23 mouse cellular contexts compared by ENCODE assay signal in the genomic region with DNA sequence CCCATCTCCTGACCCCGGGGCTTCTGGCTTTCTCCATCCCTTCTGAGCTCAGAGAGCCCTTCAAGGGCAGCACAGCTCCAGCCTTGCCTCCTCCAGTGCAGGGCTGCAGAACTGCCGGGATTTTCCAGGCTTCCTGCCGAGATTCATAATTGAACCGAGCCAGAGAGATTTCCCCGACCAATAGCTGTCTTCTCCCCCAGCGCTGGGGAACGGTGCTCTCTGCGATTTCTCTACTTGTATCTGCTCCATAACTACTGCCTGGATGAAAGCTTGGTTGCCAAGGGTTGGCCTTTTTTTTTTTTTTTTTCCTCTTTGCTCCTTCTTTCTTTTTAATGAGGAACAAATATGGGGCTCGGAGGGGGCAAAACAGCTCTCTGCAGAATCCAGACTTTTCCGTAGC. TPM values are rescaled to one million over a fixed set of nuclear protein-coding genes. Genes with fewer than 3 reads are reported as not detected.
DNase-seq lines count a peak whose midpoint lies in the region; ATAC-seq lines count a peak whose summit lies in the region.
"Had no signal": no experiment of that assay in that cellular context is flagged by ENCODE, and none has a peak within 500 bp of the region (broad histone marks: within the 10 kb centered on the region; RNA-seq: fewer than 3 reads in every experiment).

No protein-coding gene starts in this region.

- ATAC-seq in embryonic facial prominence, embryonic 14.5 days (ENCODE audit: low read depth) = no peak
- ATAC-seq in midbrain, embryonic 13.5 days = peak; percentile 28; the same call in 1 of the 2 replicates
- no peak; the same call in 1 of the 2 replicates for ATAC-seq in midbrain, embryonic 11.5 days (ENCODE audit: low FRiP score)
- ATAC-seq in forebrain, embryonic 16.5 days = no peak; the same call in 1 of the 2 replicates
- ATAC-seq in midbrain, embryonic 16.5 days = no peak
- ATAC-seq in megakaryocyte, adult 5-6 weeks (ENCODE audit: poor library complexity, severe bottlenecking) = no peak
- ATAC-seq: CD4-positive, CD25-positive, alpha-beta regulatory T cell, adult 4 months had no signal

- no peaks in the 10 kb centered on the region for H3K36me3 ChIP-seq in embryonic facial prominence, embryonic 14.5 days (ENCODE audit: control insufficient read depth, insufficient read depth, low read length)
- H3K36me3 ChIP-seq in embryonic facial prominence, embryonic 10.5 days (replicated peaks) = no peaks in the 10 kb centered on the region
- H3K36me3 ChIP-seq in midbrain, embryonic 13.5 days = peaks cover 7% of the 10 kb centered on the region; the same call in 1 of the 2 replicates
- H3K36me3 ChIP-seq in midbrain, embryonic 11.5 days (ENCODE audit: control insufficient read depth, insufficient read depth, low read length) = no peaks in the 10 kb centered on the region
- no peaks in the 10 kb centered on the region for H3K36me3 ChIP-seq in forebrain, embryonic 16.5 days (ENCODE audit: control insufficient read depth, insufficient read depth)
- H3K36me3 ChIP-seq in midbrain, embryonic 16.5 days (ENCODE audit: control insufficient read depth, insufficient read depth, low read length) = no peaks in the 10 kb centered on the region
- H3K36me3 ChIP-seq: embryonic facial prominence, embryonic 15.5 days; G1E; liver, embryonic 15.5 days; midbrain, embryonic 12.5 days had no signal

- H3K4me3 ChIP-seq in embryonic facial prominence, embryonic 14.5 days (ENCODE audit: low read depth, low read length) = no peak overlapping the region
- no peak overlapping the region for H3K4me3 ChIP-seq in embryonic facial prominence, embryonic 10.5 days
- no peak overlapping the region for H3K4me3 ChIP-seq in midbrain, embryonic 13.5 days (replicated peaks)
- H3K4me3 ChIP-seq in midbrain, embryonic 11.5 days (ENCODE audit: low read depth, low read length) = no peak overlapping the region
- H3K4me3 ChIP-seq in forebrain, embryonic 16.5 days (replicated peaks; ENCODE audit: low read length) = no peak overlapping the region
- no peak overlapping the region for H3K4me3 ChIP-seq in midbrain, embryonic 16.5 days (ENCODE audit: low read depth, low read length)
- H3K4me3 ChIP-seq: embryonic facial prominence, embryonic 15.5 days; liver, embryonic 15.5 days; midbrain, embryonic 12.5 days had no signal

- no peak overlapping the region for H3K4me2 ChIP-seq in embryonic facial prominence, embryonic 14.5 days (ENCODE audit: low read depth, low read length)
- no peak overlapping the region for H3K4me2 ChIP-seq in midbrain, embryonic 13.5 days (replicated peaks)
- H3K4me2 ChIP-seq in midbrain, embryonic 11.5 days = no peak overlapping the region
- no peak overlapping the region for H3K4me2 ChIP-seq in forebrain, embryonic 16.5 days (ENCODE audit: low read length)
- H3K4me2 ChIP-seq in midbrain, embryonic 16.5 days (ENCODE audit: low read length) = no peak overlapping the region
- H3K4me2 ChIP-seq: embryonic facial prominence, embryonic 15.5 days; liver, embryonic 15.5 days; midbrain, embryonic 12.5 days had no signal

- no peak overlapping the region for H3K27ac ChIP-seq in embryonic facial prominence, embryonic 14.5 days (replicated peaks; ENCODE audit: low read depth, low read length)
- H3K27ac ChIP-seq in embryonic facial prominence, embryonic 10.5 days (replicated peaks) = no peak overlapping the region
- H3K27ac ChIP-seq in midbrain, embryonic 13.5 days = peak overlapping the region; percentile 68
- no peak overlapping the region for H3K27ac ChIP-seq in midbrain, embryonic 11.5 days (ENCODE audit: low read depth, low read length)
- peak overlapping the region; percentile 33; the same call in 1 of the 2 replicates for H3K27ac ChIP-seq in forebrain, embryonic 16.5 days (ENCODE audit: low read length)
- H3K27ac ChIP-seq in midbrain, embryonic 16.5 days (ENCODE audit: low read length) = 0 out of 2 replicates have a peak overlapping the region, but pooled peaks have one; percentile 35
- H3K27ac ChIP-seq: embryonic facial prominence, embryonic 15.5 days; liver, embryonic 15.5 days; midbrain, embryonic 12.5 days had no signal

- H3K9me3 ChIP-seq in embryonic facial prominence, embryonic 14.5 days (ENCODE audit: control insufficient read depth, low read length) = no peaks in the 10 kb centered on the region
- H3K9me3 ChIP-seq in embryonic facial prominence, embryonic 10.5 days = no peaks in the 10 kb centered on the region
- no peaks in the 10 kb centered on the region for H3K9me3 ChIP-seq in midbrain, embryonic 13.5 days
- no peaks in the 10 kb centered on the region for H3K9me3 ChIP-seq in midbrain, embryonic 11.5 days (ENCODE audit: control insufficient read depth, low read length)
- H3K9me3 ChIP-seq in forebrain, embryonic 16.5 days (ENCODE audit: control insufficient read depth, low read length) = no peaks in the 10 kb centered on the region
- H3K9me3 ChIP-seq in midbrain, embryonic 16.5 days (replicated peaks; ENCODE audit: control insufficient read depth, low read length, poor library complexity, severe bottlenecking) = no peaks in the 10 kb centered on the region
- H3K9me3 ChIP-seq: embryonic facial prominence, embryonic 15.5 days; G1E; liver, embryonic 15.5 days; midbrain, embryonic 12.5 days had no signal

- H3K9ac ChIP-seq in embryonic facial prominence, embryonic 14.5 days (ENCODE audit: low read depth, low read length) = no peak overlapping the region
- H3K9ac ChIP-seq in midbrain, embryonic 13.5 days (replicated peaks) = no peak overlapping the region
- no peak overlapping the region for H3K9ac ChIP-seq in midbrain, embryonic 11.5 days (ENCODE audit: low read length)
- H3K9ac ChIP-seq in forebrain, embryonic 16.5 days (replicated peaks; ENCODE audit: low read depth, low read length) = no peak overlapping the region
- H3K9ac ChIP-seq in midbrain, embryonic 16.5 days (ENCODE audit: low read depth, low read length) = no peak overlapping the region
- H3K9ac ChIP-seq: embryonic facial prominence, embryonic 15.5 days; liver, embryonic 15.5 days; midbrain, embryonic 12.5 days had no signal

- no peaks in the 10 kb centered on the region for H3K27me3 ChIP-seq in embryonic facial prominence, embryonic 14.5 days (replicated peaks; ENCODE audit: control insufficient read depth, insufficient read depth, low read length)
- H3K27me3 ChIP-seq in embryonic facial prominence, embryonic 10.5 days (replicated peaks; ENCODE audit: low read depth, poor library complexity, severe bottlenecking) = 0 out of 2 replicates have a peak, but pooled peaks cover 4% of the 10 kb centered on the region
- H3K27me3 ChIP-seq in midbrain, embryonic 13.5 days = no peaks in the 10 kb centered on the region
- no peaks in the 10 kb centered on the region for H3K27me3 ChIP-seq in midbrain, embryonic 11.5 days (ENCODE audit: control insufficient read depth, insufficient read depth, low read length)
- no peaks in the 10 kb centered on the region for H3K27me3 ChIP-seq in forebrain, embryonic 16.5 days (replicated peaks; ENCODE audit: control insufficient read depth, insufficient read depth, low read length)
- no peaks in the 10 kb centered on the region for H3K27me3 ChIP-seq in midbrain, embryonic 16.5 days (ENCODE audit: control insufficient read depth, insufficient read depth, low read depth, low read length)
- H3K27me3 ChIP-seq: embryonic facial prominence, embryonic 15.5 days; liver, embryonic 15.5 days; midbrain, embryonic 12.5 days had no signal

- peak; percentile 56 for DNase-seq in embryonic facial prominence, embryonic 14.5 days (ENCODE audit: low spot score)
- DNase-seq in embryonic facial prominence, embryonic 10.5 days (ENCODE audit: low spot score) = no peak
- no peak for DNase-seq in midbrain, embryonic 11.5 days (ENCODE audit: low spot score, missing footprints)
- no peak for DNase-seq in left cerebral cortex, adult 8-10 months (ENCODE audit: low spot score in 2 of 2)
- DNase-seq: cerebellum, adult 9-11 months; gastrocnemius, postnatal 14 days; kidney, adult 9 months; left cerebral cortex, postnatal 4 days; lung, postnatal 14 days; thymus, adult 18-20 months had no signal

- WGBS in embryonic facial prominence, embryonic 14.5 days = 41% methylated on average over 10 of the region's 10 CpGs
- WGBS in embryonic facial prominence, embryonic 10.5 days = 49% methylated on average over 10 of the region's 10 CpGs
- WGBS in midbrain, embryonic 13.5 days = 25% methylated on average over 10 of the region's 10 CpGs
- 28% methylated on average over 10 of the region's 10 CpGs for WGBS in midbrain, embryonic 11.5 days
- WGBS in forebrain, embryonic 16.5 days = 10% methylated on average over 10 of the region's 10 CpGs
- WGBS in midbrain, embryonic 16.5 days = 14% methylated on average over 10 of the region's 10 CpGs

- peaks cover 4% of the 10 kb centered on the region; the same call in 1 of the 2 replicates for H3K4me1 ChIP-seq in embryonic facial prominence, embryonic 14.5 days (ENCODE audit: control insufficient read depth, insufficient read depth, low read length)
- peaks cover 20% of the 10 kb centered on the region for H3K4me1 ChIP-seq in embryonic facial prominence, embryonic 10.5 days
- H3K4me1 ChIP-seq in midbrain, embryonic 13.5 days (replicated peaks) = peaks cover 61% of the 10 kb centered on the region
- peaks cover 28% of the 10 kb centered on the region for H3K4me1 ChIP-seq in midbrain, embryonic 11.5 days (ENCODE audit: control insufficient read depth, insufficient read depth, low read length)
- peaks cover 41% of the 10 kb centered on the region for H3K4me1 ChIP-seq in forebrain, embryonic 16.5 days (replicated peaks; ENCODE audit: control insufficient read depth, insufficient read depth, low read length)
- peaks cover 24% of the 10 kb centered on the region for H3K4me1 ChIP-seq in midbrain, embryonic 16.5 days (ENCODE audit: control insufficient read depth, insufficient read depth, low read length)
- H3K4me1 ChIP-seq: liver, embryonic 15.5 days had no signal

RNA-seq across cellular contexts. Expression of gene Cacng4, which starts 34.4 kb away (rescaled TPM):
- 4.8 and 4.9 TPM in 2 replicates for polyA plus RNA-seq in embryonic facial prominence, embryonic 14.5 days (2014; fragmentation: Nextera tagmentation; extraction: Ambion mirVana)
- 2.9 and 3.4 TPM in 2 replicates for polyA plus RNA-seq in embryonic facial prominence, embryonic 10.5 days (2016; fragmentation: Nextera tagmentation; extraction: Ambion mirVana)
- polyA plus RNA-seq in midbrain, embryonic 13.5 days (2015; fragmentation: Nextera tagmentation; extraction: Ambion mirVana) = 40.5 and 41.6 TPM in 2 replicates
- polyA plus RNA-seq in midbrain, embryonic 11.5 days (2014; fragmentation: Nextera tagmentation; extraction: Ambion mirVana) = 23.0 and 25.6 TPM in 2 replicates
- polyA plus RNA-seq in forebrain, embryonic 16.5 days (2015; fragmentation: Nextera tagmentation; extraction: Ambion mirVana) = 33.8 and 39.6 TPM in 2 replicates
- 52.0 and 52.1 TPM in 2 replicates for polyA plus RNA-seq in midbrain, embryonic 16.5 days (2015; fragmentation: Nextera tagmentation; extraction: Ambion mirVana)
- total RNA-seq in left cerebral cortex, adult 8-10 months (2022) = 10 to 100 TPM; 38.7 to 48.6 (median 46.1) TPM
- not detected in 2 replicates for total RNA-seq in megakaryocyte, adult 5-6 weeks (2015)
- not detected in 2 replicates for total RNA-seq in megakaryocyte, adult 5-6 weeks (2017)
- total RNA-seq: neutrophil, adult 5-6 weeks had no signal
- polyA plus RNA-seq: CD4-positive, CD25-positive, alpha-beta regulatory T cell, adult 4 months; G1E had no signal

RNA-seq across cellular contexts. Expression of gene Cacng1, which starts 43.7 kb away (rescaled TPM):
- 23.5 and 41.8 TPM in 2 replicates for polyA plus RNA-seq in embryonic facial prominence, embryonic 14.5 days (2014; fragmentation: Nextera tagmentation; extraction: Ambion mirVana)
- not detected in 2 replicates for polyA plus RNA-seq in embryonic facial prominence, embryonic 10.5 days (2016; fragmentation: Nextera tagmentation; extraction: Ambion mirVana)
- polyA plus RNA-seq in midbrain, embryonic 13.5 days (2015; fragmentation: Nextera tagmentation; extraction: Ambion mirVana) = 0.26 and 0.58 TPM in 2 replicates
- 0.25 TPM in 1 of 2 replicates, not detected in the other for polyA plus RNA-seq in midbrain, embryonic 11.5 days (2014; fragmentation: Nextera tagmentation; extraction: Ambion mirVana)
- 0.26 and 0.39 TPM in 2 replicates for polyA plus RNA-seq in forebrain, embryonic 16.5 days (2015; fragmentation: Nextera tagmentation; extraction: Ambion mirVana)
- polyA plus RNA-seq in midbrain, embryonic 16.5 days (2015; fragmentation: Nextera tagmentation; extraction: Ambion mirVana) = 0.27 and 0.48 TPM in 2 replicates
- total RNA-seq in left cerebral cortex, adult 8-10 months (2022) = under 1 TPM in 3 of 4 experiments, not detected in 1; 0.30 to 0.59 (median 0.37) TPM
- total RNA-seq in megakaryocyte, adult 5-6 weeks (2015) = not detected in 2 replicates
- not detected in 2 replicates for total RNA-seq in megakaryocyte, adult 5-6 weeks (2017)
- total RNA-seq: G1E; neutrophil, adult 5-6 weeks had no signal
- polyA plus RNA-seq: CD4-positive, CD25-positive, alpha-beta regulatory T cell, adult 4 months; heart, postnatal 0 days; intestine, embryonic 14.5 days; stomach, embryonic 14.5 days had no signal

Comparison
In these comparisons a context has a peak if more than half of its experiments do, and no peak if none do; other contexts are left out.
1. H3K27ac ChIP-seq: peak in midbrain, embryonic 13.5 days (single experiment), forebrain, embryonic 16.5 days (single experiment) and midbrain, embryonic 16.5 days (single experiment); none in embryonic facial prominence, embryonic 14.5 days (single experiment), embryonic facial prominence, embryonic 10.5 days (single experiment) and midbrain, embryonic 11.5 days (single experiment).
2. RNA of gene Cacng1, which starts 43.7 kb away (polyA plus RNA-seq): 23.5 to 41.8 TPM in embryonic facial prominence, embryonic 14.5 days; 0.27 to 0.48 TPM in midbrain, embryonic 16.5 days, 0.26 to 0.39 TPM in forebrain, embryonic 16.5 days, 0.26 to 0.58 TPM in midbrain, embryonic 13.5 days, 0.25 TPM in midbrain, embryonic 11.5 days and not detected in embryonic facial prominence, embryonic 10.5 days; every median in the first group is over 10 times any median in the second.